Mouse (Mus musculus): ENCODE data around the gene Gm4353. TPM values are rescaled to one million over a fixed set of nuclear protein-coding genes. Genes with fewer than 3 reads are reported as not detected.
"Not testable (repeated sequence)": the region's sequence is repeated elsewhere in the genome, so short reads cannot be mapped to it uniquely, and the experiment has no call there.

Gene Gm4353
- 1.1 and 1.5 TPM in 2 replicates for polyA plus RNA-seq (2012; rRNA removed)

DNA sequence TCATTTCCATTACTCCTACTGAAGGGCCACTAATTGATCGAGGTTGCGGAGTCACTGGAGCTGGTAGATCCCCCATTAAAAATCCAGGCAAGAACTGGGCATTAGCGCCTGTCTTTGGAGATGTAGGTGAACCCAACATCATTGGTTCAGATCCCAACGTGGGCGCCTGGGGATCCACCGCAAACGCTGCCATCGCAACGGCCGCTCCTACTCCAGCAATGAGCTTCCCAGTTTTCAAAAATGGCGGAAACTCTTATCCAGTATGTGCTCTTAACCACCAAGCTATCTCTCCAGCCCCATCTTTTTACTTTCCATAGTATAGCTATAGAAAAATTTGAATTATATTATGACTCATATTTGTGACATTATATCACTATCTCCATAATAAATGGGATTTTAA, at the start of gene Gm4353:
Gene Gm4353 (minus strand): TSS at position 270 of the 400 bp plus-strand sequence.
- H3K27me3 ChIP-seq (ENCODE audit: control insufficient read depth, insufficient read depth, low read length); H3K27ac ChIP-seq (ENCODE audit: control insufficient read depth, insufficient read depth, low read length); H3K4me1 ChIP-seq (replicated peaks; ENCODE audit: control insufficient read depth, insufficient read depth, low read length); DNase-seq; H3K36me3 ChIP-seq (ENCODE audit: control insufficient read depth, insufficient read depth, low read length); H3K4me3 ChIP-seq (ENCODE audit: control insufficient read depth, insufficient read depth, low read length): not testable (repeated sequence)
- 99% methylated on average over 11 of the region's 11 CpGs for WGBS

DNA sequence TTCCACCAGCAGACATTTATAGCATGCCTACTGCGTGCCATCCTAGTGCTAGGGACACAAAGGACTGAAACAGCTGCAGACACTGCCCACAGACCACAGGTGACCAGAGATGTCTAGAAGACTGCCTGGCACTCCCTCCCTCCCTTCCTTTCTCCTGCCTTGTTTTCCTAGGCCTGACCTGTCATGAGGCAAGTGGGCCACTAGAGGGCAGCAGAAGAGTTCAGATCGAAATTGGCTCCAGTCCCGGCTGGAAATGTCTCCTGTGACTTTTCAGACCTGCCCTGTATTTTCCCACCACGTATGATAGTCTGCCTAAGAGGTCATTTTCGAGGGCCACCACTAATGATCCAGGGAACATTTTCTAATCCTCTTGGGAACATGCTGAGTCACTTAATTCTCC, 47.6 kb upstream of the Gm4353 start:
- Histone ChIP-seq H3K4me1 (replicated peaks; ENCODE audit: control insufficient read depth, insufficient read depth, low read length) (no peaks in the 10 kb centered on the region), H3K4me3 (ENCODE audit: control insufficient read depth, insufficient read depth, low read length) (no peak overlapping the region), H3K27ac (ENCODE audit: control insufficient read depth, insufficient read depth, low read length) (no peak overlapping the region), H3K27me3 (ENCODE audit: control insufficient read depth, insufficient read depth, low read length) (no peaks in the 10 kb centered on the region), H3K36me3 (ENCODE audit: control insufficient read depth, insufficient read depth, low read length) (no peaks in the 10 kb centered on the region)
- no peak for TF ChIP-seq POLR2A (IDR thresholded peaks at IDR 0.05; ENCODE audit: control insufficient read depth, extremely low read depth, insufficient read depth, low read length, poor library complexity)
- peak; percentile 78; the same call in 1 of the 2 replicates for TF ChIP-seq CTCF (IDR thresholded peaks at IDR 0.05; ENCODE audit: borderline replicate concordance, control insufficient read depth, extremely low read depth, insufficient read depth, low read length, poor library complexity)
- peak; percentile 63 for DNase-seq
- 22% methylated on average over 5 of the region's 5 CpGs for WGBS

DNA sequence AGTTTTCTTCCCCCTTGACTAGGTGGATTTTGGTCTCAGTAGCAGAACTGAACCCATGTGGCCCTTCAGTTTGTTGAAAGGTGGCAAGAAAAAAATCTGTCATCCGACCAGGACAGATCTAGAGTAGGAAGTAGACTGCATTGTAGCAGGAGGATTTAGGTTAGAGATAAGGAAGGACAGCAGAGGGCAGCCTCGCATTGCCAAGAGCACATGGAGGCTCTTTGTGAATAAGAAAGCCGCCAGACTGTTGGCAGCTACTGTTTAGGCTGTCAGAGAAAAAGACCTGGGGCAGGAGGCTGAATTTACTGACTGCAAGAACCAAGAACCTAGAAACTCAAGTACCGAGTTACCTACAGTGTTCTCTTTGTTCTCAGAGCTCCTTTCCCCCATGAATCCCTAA, 47.0 kb upstream of the Gm4353 start:
- no peak overlapping the region for H3K27ac ChIP-seq (ENCODE audit: control insufficient read depth, insufficient read depth, low read length)
- H3K36me3 ChIP-seq (ENCODE audit: control insufficient read depth, insufficient read depth, low read length) = no peaks in the 10 kb centered on the region
- WGBS = 77% methylated on average over 4 of the region's 4 CpGs
- H3K4me3 ChIP-seq (ENCODE audit: control insufficient read depth, insufficient read depth, low read length) = no peak overlapping the region
- H3K27me3 ChIP-seq (ENCODE audit: control insufficient read depth, insufficient read depth, low read length) = no peaks in the 10 kb centered on the region
- no peak for DNase-seq
- no peaks in the 10 kb centered on the region for H3K4me1 ChIP-seq (replicated peaks; ENCODE audit: control insufficient read depth, insufficient read depth, low read length)
- no peak for TF ChIP-seq CTCF (IDR thresholded peaks at IDR 0.05; ENCODE audit: borderline replicate concordance, control insufficient read depth, extremely low read depth, insufficient read depth, low read length, poor library complexity)
- TF ChIP-seq POLR2A (IDR thresholded peaks at IDR 0.05; ENCODE audit: control insufficient read depth, extremely low read depth, insufficient read depth, low read length, poor library complexity) = no peak

DNA sequence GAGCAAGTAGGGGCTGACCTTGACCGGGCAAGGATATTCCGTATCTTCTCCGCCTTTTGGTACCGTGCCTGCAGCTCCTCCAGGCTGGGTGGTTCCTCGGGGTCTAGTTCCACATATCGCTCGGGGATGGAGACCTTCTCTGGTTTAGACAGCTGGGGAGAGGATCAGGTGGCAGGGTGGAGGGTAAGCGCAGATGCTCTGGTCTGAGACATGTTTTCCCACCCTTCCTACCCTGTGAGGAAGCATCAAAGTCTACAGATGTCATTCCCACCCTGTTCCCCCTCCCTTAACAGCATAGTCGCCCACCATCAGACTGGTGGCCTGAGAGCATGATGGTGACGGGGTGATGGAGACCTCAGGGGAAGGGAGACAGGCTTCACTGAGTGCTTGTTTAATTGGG, 44.9 kb upstream of the Gm4353 start:
- 96% methylated on average over 10 of the region's 10 CpGs for WGBS
- Histone ChIP-seq H3K27ac (ENCODE audit: control insufficient read depth, insufficient read depth, low read length) (no peak overlapping the region), H3K4me3 (ENCODE audit: control insufficient read depth, insufficient read depth, low read length) (no peak overlapping the region), H3K27me3 (ENCODE audit: control insufficient read depth, insufficient read depth, low read length) (no peaks in the 10 kb centered on the region), H3K4me1 (replicated peaks; ENCODE audit: control insufficient read depth, insufficient read depth, low read length) (no peaks in the 10 kb centered on the region), H3K36me3 (ENCODE audit: control insufficient read depth, insufficient read depth, low read length) (no peaks in the 10 kb centered on the region)
- no peak for DNase-seq
- no peak for TF ChIP-seq POLR2A (IDR thresholded peaks at IDR 0.05; ENCODE audit: control insufficient read depth, extremely low read depth, insufficient read depth, low read length, poor library complexity)
- no peak for TF ChIP-seq CTCF (IDR thresholded peaks at IDR 0.05; ENCODE audit: borderline replicate concordance, control insufficient read depth, extremely low read depth, insufficient read depth, low read length, poor library complexity)

DNA sequence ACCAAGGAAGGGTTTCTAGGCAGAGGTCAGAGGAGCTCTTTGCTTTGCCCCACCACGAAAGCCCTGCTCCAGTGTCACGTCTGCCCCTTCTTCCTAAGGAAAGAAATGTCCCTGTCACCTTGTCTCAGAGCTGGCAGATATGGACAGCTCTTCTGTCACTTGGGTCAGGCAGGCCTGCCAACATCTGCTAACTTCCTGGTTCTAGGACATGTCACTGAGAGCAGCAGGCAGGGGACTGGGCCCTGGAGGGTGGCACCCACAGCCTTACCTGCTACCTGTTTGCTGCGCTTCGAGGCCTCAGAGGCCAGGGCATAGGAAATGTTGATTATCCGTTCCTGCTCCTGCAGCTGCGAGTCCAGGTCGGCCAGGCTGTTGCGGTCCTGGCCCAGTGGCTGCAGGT, 43.9 kb upstream of the Gm4353 start:
- Histone ChIP-seq H3K4me1 (replicated peaks; ENCODE audit: control insufficient read depth, insufficient read depth, low read length) (no peaks in the 10 kb centered on the region), H3K36me3 (ENCODE audit: control insufficient read depth, insufficient read depth, low read length) (no peaks in the 10 kb centered on the region), H3K4me3 (ENCODE audit: control insufficient read depth, insufficient read depth, low read length) (no peak overlapping the region), H3K27me3 (ENCODE audit: control insufficient read depth, insufficient read depth, low read length) (no peaks in the 10 kb centered on the region), H3K27ac (ENCODE audit: control insufficient read depth, insufficient read depth, low read length) (no peak overlapping the region)
- no peak for TF ChIP-seq CTCF (IDR thresholded peaks at IDR 0.05; ENCODE audit: borderline replicate concordance, control insufficient read depth, extremely low read depth, insufficient read depth, low read length, poor library complexity)
- TF ChIP-seq POLR2A (IDR thresholded peaks at IDR 0.05; ENCODE audit: control insufficient read depth, extremely low read depth, insufficient read depth, low read length, poor library complexity) = no peak
- 98% methylated on average over 8 of the region's 8 CpGs for WGBS
- no peak for DNase-seq

DNA sequence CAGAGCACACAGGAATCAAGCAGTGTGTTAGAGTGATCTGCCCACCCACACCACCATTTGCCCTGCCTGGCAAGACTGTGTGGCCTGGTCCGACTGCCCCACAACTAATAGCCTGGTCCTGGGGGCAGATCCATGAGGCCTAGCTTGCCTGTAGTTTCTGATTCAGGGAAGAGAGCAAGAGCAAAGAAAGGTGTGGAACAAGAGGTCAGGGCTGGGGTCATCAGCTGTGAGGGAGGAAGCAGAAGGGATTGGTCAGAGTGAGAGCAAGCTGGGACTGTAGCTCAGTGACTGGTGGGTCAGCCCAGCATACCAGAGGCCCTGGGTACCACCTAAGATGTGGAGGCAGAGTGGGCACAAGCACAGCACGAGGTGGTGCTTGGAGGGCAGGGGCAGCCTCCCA, 42.6 kb upstream of the Gm4353 start:
- H3K27ac ChIP-seq (ENCODE audit: control insufficient read depth, insufficient read depth, low read length) = no peak overlapping the region
- WGBS = 97% methylated on average over 2 of the region's 2 CpGs
- no peak overlapping the region for H3K4me3 ChIP-seq (ENCODE audit: control insufficient read depth, insufficient read depth, low read length)
- DNase-seq = no peak
- no peaks in the 10 kb centered on the region for H3K36me3 ChIP-seq (ENCODE audit: control insufficient read depth, insufficient read depth, low read length)
- no peaks in the 10 kb centered on the region for H3K27me3 ChIP-seq (ENCODE audit: control insufficient read depth, insufficient read depth, low read length)
- no peaks in the 10 kb centered on the region for H3K4me1 ChIP-seq (replicated peaks; ENCODE audit: control insufficient read depth, insufficient read depth, low read length)
- no peak for TF ChIP-seq CTCF (IDR thresholded peaks at IDR 0.05; ENCODE audit: borderline replicate concordance, control insufficient read depth, extremely low read depth, insufficient read depth, low read length, poor library complexity)
- TF ChIP-seq POLR2A (IDR thresholded peaks at IDR 0.05; ENCODE audit: control insufficient read depth, extremely low read depth, insufficient read depth, low read length, poor library complexity) = no peak

DNA sequence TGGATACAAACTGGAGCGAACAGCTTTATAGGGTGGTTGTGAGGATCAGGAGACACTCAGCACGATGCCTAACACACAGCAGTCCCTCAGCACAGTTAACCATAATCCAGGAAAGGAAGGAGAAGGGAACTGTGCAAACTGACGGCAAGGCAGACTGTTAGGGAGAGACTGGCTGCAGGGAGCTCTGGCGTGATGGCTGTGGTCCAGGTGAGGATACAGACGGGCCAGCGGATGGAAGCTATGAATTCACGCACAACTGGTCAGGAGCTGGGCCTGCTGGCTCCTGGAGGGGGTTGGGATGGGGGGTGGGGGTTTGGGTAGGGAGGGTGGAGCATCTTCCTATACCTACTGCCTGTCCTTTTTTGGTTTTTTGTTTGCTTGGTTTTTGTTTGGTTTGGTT, 41.2 kb upstream of the Gm4353 start:
- TF ChIP-seq CTCF (IDR thresholded peaks at IDR 0.05; ENCODE audit: borderline replicate concordance, control insufficient read depth, extremely low read depth, insufficient read depth, low read length, poor library complexity) = no peak
- no peak for TF ChIP-seq POLR2A (IDR thresholded peaks at IDR 0.05; ENCODE audit: control insufficient read depth, extremely low read depth, insufficient read depth, low read length, poor library complexity)

More for the DNA sequence above, 41.2 kb upstream of the Gm4353 start:
- Histone ChIP-seq H3K4me3 (ENCODE audit: control insufficient read depth, insufficient read depth, low read length) (no peak overlapping the region), H3K27ac (ENCODE audit: control insufficient read depth, insufficient read depth, low read length) (no peak overlapping the region), H3K4me1 (replicated peaks; ENCODE audit: control insufficient read depth, insufficient read depth, low read length) (no peaks in the 10 kb centered on the region), H3K27me3 (ENCODE audit: control insufficient read depth, insufficient read depth, low read length) (no peaks in the 10 kb centered on the region), H3K36me3 (ENCODE audit: control insufficient read depth, insufficient read depth, low read length) (no peaks in the 10 kb centered on the region)
- WGBS = 92% methylated on average over 7 of the region's 7 CpGs
- no peak for DNase-seq

Data from thymus, adult 2 months (tissue).